Comparison of ENCODE assay signal across 11 mouse cellular contexts in genomic region chr13:37056662-37057061, GRCm38 (mm10). TPM values are rescaled to one million over a fixed set of nuclear protein-coding genes. Genes with fewer than 3 reads are reported as not detected.
DNase-seq lines count a peak whose midpoint lies in the region; ATAC-seq and TF ChIP-seq lines count a peak whose summit lies in the region.
"Had no signal": no experiment of that assay in that cellular context is flagged by ENCODE, and none has a peak within 500 bp of the region (broad histone marks: within the 10 kb centered on the region; RNA-seq: fewer than 3 reads in every experiment).

No protein-coding gene starts in this region.

- no peaks in the 10 kb centered on the region for H3K27me3 ChIP-seq in lung, embryonic 14.5 days (ENCODE audit: insufficient read depth, low read length)
- no peaks in the 10 kb centered on the region for H3K27me3 ChIP-seq in thymus, adult 2 months (ENCODE audit: control insufficient read depth, insufficient read depth, low read length)
- H3K27me3 ChIP-seq: lung, embryonic 15.5 days had no signal

- no peak for TF ChIP-seq POLR2A in thymus, adult 2 months (IDR thresholded peaks at IDR 0.05; ENCODE audit: control insufficient read depth, extremely low read depth, insufficient read depth, low read length, poor library complexity)

- H3K9ac ChIP-seq in lung, embryonic 14.5 days: no peak overlapping the region
- H3K9ac ChIP-seq: lung, embryonic 15.5 days had no signal

- no peaks in the 10 kb centered on the region for H3K4me1 ChIP-seq in lung, embryonic 14.5 days (ENCODE audit: insufficient read depth)
- H3K4me1 ChIP-seq in thymus, adult 2 months (replicated peaks; ENCODE audit: control insufficient read depth, insufficient read depth, low read length): peaks cover 13% of the 10 kb centered on the region
- H3K4me1 ChIP-seq: lung, embryonic 15.5 days had no signal

- no peak overlapping the region for H3K27ac ChIP-seq in lung, embryonic 14.5 days (ENCODE audit: low read depth)
- H3K27ac ChIP-seq in thymus, adult 2 months (ENCODE audit: control insufficient read depth, insufficient read depth, low read length): no peak overlapping the region
- H3K27ac ChIP-seq: lung, embryonic 15.5 days had no signal

- no peak overlapping the region for H3K4me2 ChIP-seq in lung, embryonic 14.5 days
- H3K4me2 ChIP-seq: lung, embryonic 15.5 days had no signal

- no peak for ATAC-seq in lung, embryonic 14.5 days (ENCODE audit: insufficient read depth)
- ATAC-seq: forebrain, embryonic 16.5 days had no signal

- 78% methylated on average over 7 of the region's 7 CpGs for WGBS in lung, embryonic 14.5 days
- 12% methylated on average over 7 of the region's 7 CpGs for WGBS in thymus, adult 2 months

- no peaks in the 10 kb centered on the region for H3K36me3 ChIP-seq in lung, embryonic 14.5 days (ENCODE audit: insufficient read depth)
- H3K36me3 ChIP-seq in thymus, adult 2 months (ENCODE audit: control insufficient read depth, insufficient read depth, low read length): no peaks in the 10 kb centered on the region
- H3K36me3 ChIP-seq: lung, embryonic 15.5 days had no signal

- peak; percentile 64 for DNase-seq in layer of hippocampus, adult 9-11 months
- DNase-seq in layer of hippocampus, postnatal 25 days (ENCODE audit: extremely low spot score in 1 of 2, low spot score in 1 of 2): no peak
- DNase-seq in heart, adult 9 months (ENCODE audit: low spot score in 2 of 2): peak; percentile 46 to 78
- DNase-seq in lung, embryonic 14.5 days: peak; percentile 23
- peak; percentile 37 for DNase-seq in thymus, adult 2 months
- DNase-seq in Muller cell, postnatal 12 days (ENCODE audit: inconsistent ontology term): no peak
- no peak for DNase-seq in MN1 (ENCODE audit: low spot score)
- DNase-seq: cerebellum, postnatal 25 days; kidney, adult 8-10 months had no signal

- no peak overlapping the region for H3K4me3 ChIP-seq in lung, embryonic 14.5 days (ENCODE audit: low read depth, low read length)
- H3K4me3 ChIP-seq in thymus, adult 2 months (ENCODE audit: control insufficient read depth, insufficient read depth, low read length): no peak overlapping the region
- H3K4me3 ChIP-seq: lung, embryonic 15.5 days had no signal

- TF ChIP-seq CTCF in lung, embryonic 14.5 days (IDR thresholded peaks at IDR 0.05; ENCODE audit: low read depth): no peak
- TF ChIP-seq CTCF in thymus, adult 2 months (IDR thresholded peaks at IDR 0.05; ENCODE audit: borderline replicate concordance, control insufficient read depth, extremely low read depth, insufficient read depth, low read length, poor library complexity): no peak

- H3K9me3 ChIP-seq in lung, embryonic 14.5 days (ENCODE audit: low read depth, low read length): no peaks in the 10 kb centered on the region
- H3K9me3 ChIP-seq: lung, embryonic 15.5 days had no signal

RNA-seq across cellular contexts. Expression of gene F13a1, which starts 6.6 kb away (rescaled TPM):
- total RNA-seq in layer of hippocampus, postnatal 25 days (2021): 1 to 10 TPM; 1.5 to 2.5 TPM
- 20.9 and 21.1 TPM in 2 replicates for polyA plus RNA-seq in lung, embryonic 14.5 days (2014; fragmentation: Nextera tagmentation; extraction: Ambion mirVana)
- polyA plus RNA-seq in thymus, adult 2 months (2012; rRNA removed): 19.5 and 22.9 TPM in 2 replicates

Comparison
In these comparisons a context has a peak if more than half of its experiments do, and no peak if none do; other contexts are left out.
1. DNase-seq: peak in layer of hippocampus, adult 9-11 months (single experiment), heart, adult 9 months (2 of 2), lung, embryonic 14.5 days (single experiment) and thymus, adult 2 months (single experiment); none in layer of hippocampus, postnatal 25 days (0 of 2), Muller cell, postnatal 12 days (single experiment) and MN1 (single experiment).